Mouse (Mus musculus) adipocyte (in vitro differentiated cells): ENCODE measurements around the gene Nup210l.
A peak's percentile ranks its signal among the peaks of the same experiment; 100 is the strongest.
"Not testable (repeated sequence)": the region's sequence is repeated elsewhere in the genome, so short reads cannot be mapped to it uniquely, and the experiment has no call there.

Experiments
- DNase-seq: peaks from one replicate; pipeline ENCODE4 v3.0.0-alpha.2; 2016; ENCODE audit warnings: low spot score

Nup210l gene

DNA sequence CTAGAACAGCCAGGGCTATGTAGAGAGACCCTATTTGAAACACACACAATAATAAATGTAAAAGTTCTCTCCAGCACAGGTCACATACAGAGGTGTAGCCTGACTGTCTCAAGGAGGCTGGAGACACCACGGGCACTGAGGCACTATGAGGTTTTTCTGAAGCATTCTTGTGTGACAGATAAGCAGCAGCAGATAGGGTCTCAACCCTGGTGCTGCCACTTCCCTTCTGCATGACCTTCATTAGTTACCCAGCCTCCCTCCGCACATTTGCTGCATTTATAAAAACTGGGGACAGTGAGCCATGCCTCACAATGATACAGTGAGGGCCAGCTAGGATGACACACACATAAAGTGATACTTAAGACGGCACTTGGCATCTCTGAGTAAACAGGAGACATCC, 119.0 kb downstream of the Nup210l start:
- no peak for DNase-seq

DNA sequence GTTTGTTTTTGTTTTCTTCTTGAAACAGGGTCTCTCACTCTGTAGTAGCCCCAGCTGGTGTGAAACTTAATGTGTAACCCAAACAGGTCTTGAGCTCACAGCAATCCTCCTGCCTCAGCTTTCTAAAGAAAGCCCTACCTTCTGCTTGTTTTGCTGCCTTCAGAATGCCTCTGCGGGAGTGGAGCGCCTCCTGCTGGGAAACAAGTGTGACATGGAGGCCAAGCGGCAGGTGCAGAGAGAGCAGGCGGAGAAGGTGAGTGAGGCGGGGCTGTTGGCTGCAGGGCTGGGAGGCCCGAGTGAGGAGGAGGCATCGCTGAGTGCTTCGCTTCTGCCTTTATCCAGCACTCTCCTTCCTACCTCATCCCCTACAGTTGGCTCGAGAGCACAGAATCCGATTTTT, 120.4 kb downstream of the Nup210l start:
- DNase-seq, result no peak

- DNase-seq, result no peak
Measured at GRCm38 (mm10) chr3:90231075-90231474, 127.1 kb downstream of the Nup210l start.

GRCm38 (mm10) chr3:90231507-90232333, 127.8 kb downstream of the Nup210l start, which contains the start of gene Jtb:
Gene Jtb (plus strand): TSS chr3:90231597.
- peak; percentile 95 for DNase-seq

- DNase-seq, result no peak
Measured at GRCm38 (mm10) chr3:90241251-90241650, 137.3 kb downstream of the Nup210l start.

DNA sequence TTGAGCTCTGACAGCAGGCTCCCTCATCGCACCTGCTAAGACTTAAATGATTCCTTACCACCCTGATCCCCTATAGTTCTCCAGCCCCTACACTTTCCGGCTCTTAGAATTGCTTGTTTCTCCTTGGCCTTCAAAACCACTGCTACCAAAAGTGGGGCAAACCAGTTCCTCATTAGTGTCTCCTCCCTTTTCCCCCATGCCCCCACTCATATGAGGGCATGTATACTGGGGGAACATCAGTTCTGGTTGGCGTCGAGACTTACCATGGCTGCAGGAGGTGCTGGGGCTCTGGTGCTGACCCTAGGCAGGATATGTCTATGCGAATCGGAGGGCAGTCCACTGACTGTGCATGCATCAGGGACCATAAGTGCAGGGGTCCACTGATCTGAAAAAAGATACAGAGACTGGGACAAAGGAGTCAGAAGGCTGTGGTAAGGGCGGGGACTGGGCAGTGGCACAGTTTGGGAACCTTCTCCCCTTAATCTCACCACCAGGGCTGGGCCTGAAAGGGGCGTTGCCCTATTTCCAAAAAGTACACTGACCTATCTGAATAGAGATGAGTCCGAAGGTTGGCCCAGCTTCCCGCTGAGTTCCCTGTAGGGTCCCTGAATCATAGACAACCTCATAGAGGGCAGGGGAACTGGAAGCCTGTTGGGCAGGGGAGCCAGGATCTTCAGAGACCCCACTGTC, 137.9 kb downstream of the Nup210l start:
- no peak for DNase-seq

DNA sequence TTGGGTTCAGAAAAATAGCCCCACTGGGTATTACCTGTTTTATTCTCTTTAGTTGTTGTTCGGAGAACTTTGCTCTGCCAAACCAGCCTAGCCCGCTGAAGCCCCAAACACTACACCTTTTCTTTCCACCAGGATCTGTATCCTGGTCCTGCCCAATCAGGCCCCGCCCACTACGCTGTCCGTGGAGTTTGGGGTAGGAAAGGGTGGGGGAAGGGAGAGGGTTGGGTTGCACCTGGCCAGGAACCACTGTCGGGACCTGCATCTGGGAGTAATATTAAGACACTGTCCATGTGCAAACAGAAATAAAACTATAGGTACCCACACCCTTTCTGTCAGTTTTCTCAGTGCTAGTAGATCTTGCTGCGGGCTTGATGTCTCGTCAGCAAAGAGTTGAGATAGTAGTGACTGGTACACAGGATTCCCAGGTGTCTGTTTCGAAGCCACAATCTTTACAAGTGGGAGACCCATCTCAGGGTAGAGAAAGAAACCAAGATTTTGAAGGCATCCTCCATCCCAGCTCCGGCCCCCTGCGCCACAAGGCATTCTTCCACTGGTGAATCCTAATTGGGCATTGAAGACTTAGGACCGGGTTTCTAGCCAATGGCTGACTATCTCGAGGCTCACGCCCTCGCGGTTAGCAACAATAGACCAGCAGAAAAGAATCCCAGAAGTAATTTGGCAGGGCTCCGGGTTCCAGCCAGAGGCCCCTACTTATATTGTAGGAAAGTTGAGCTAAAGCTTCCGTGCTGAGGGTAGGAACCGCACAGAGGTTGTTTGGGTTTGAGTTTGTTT, 139.2 kb downstream of the Nup210l start, which contains the start of gene Creb3l4:
Creb3l4 (minus strand) TSS at position 529 of the 792 bp plus-strand sequence.
- no peak for DNase-seq

DNA sequence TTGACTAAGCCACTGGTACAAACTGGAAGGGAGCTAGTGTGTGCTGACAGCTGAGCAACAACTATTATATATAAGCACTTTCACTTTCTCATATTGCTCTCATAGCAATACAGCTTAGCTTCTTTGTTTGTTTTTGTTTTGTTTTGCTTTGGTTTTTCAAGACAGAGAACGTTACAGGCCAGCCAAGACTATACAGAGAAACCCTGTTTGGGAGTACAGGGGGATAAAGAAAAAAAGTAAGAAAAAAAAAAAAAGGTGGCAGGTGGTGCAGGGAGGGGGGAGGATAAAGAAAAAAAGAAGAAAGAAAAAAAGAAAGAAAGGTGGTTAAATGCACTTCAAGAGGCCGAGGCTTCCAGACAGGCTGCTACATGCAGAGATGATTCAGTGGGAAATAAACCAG, 141.5 kb downstream of the Nup210l start:
- peak; percentile 57 for DNase-seq

- DNase-seq, result no peak
Measured at GRCm38 (mm10) chr3:90247630-90247959, 143.7 kb downstream of the Nup210l start.

GRCm38 (mm10) chr3:90247960-90248745, 144.2 kb downstream of the Nup210l start, which contains the start of gene Slc39a1:
Gene Slc39a1 (plus strand): TSS chr3:90248172.
- DNase-seq, result peak; percentile 98

DNA sequence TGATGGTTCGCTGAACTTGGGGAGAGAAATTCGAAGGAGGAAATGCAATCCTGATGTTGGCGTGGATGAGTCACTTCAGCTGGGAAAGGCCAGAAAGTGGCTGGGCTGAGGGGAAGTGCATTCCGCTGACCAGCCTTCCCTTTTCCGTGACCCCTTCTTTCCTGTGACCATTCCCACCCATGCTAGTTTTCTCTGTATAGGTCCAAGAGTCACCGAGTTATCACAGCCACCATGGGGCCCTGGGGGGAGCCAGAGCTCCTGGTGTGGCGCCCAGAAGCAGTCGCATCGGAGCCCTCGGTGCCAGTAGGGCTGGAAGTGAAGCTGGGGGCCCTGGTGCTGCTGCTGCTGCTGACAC, 144.8 kb downstream of the Nup210l start:
- peak; percentile 63 for DNase-seq

DNA sequence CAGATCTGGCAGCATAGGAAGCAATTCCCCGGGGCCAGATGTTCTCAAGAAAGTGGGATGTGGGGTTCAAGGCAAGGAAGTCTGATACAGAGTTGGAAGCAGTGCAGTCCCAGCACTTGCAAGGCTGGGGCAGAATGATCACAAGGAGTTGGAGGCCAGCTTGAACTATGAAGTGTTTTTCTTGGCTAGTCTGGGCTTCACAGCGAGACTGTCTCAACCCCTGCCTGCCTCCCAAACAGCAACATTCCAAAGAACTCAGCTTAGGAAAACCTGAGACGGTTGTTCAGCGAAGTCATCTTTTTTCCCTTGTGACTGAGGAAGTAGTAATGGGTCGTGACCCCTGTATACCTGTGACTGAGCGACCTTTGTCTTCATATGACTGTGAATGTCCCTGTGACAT, 146.9 kb downstream of the Nup210l start:
- DNase-seq, result peak; percentile 82

GRCm38 (mm10) chr3:90251731-90252226, 147.8 kb downstream of the Nup210l start:
- not testable (repeated sequence) for DNase-seq

DNA sequence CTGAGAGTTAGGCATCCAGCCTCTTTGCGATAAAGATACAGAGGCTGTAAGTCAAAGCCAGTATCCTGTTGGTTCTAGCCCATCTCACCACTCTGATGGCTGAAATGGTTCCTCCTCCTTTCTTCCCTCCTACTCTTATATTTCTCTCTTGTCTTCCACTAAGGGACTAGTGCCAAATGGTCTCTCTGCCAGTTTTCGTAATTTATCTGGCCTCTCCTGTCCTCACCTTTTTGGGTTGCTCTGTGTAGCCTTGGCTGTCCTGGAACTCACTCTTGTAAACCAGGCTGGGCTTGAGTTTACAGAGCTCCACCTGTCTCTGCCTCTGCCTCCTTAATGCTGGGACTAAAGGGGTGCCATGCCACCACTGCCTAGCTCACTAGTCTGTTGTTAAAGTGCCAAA, 148.7 kb downstream of the Nup210l start:
- not testable (repeated sequence) for DNase-seq

DNA sequence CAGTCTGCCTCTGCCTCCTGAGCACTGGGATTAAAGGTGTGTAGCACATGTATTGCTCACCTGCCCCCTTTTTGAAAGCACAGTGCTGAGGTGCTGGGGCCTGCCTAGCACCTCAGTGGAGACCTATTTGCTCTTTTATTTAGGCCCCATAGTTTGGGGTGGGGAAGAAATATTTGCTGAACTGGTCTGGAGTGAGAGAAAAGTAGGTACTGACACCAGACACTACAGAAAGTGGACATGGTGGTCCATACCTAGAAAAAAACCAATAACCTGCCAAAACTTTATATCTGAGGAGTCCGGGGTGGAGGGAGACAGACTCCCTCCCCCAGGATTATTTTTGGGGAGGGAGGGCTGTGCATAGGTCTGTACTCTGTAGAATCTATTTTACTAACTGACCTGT, 149.2 kb downstream of the Nup210l start:
- DNase-seq, result not testable (repeated sequence)

- peak; percentile 97 for DNase-seq
Measured at GRCm38 (mm10) chr3:90253653-90254418, 149.9 kb downstream of the Nup210l start, which contains the start of gene Crtc2. Gene Crtc2 (plus strand): TSS chr3:90254163.

GRCm38 (mm10) chr3:90254419-90255193, 150.7 kb downstream of the Nup210l start:
- DNase-seq, result peak; percentile 63

DNA sequence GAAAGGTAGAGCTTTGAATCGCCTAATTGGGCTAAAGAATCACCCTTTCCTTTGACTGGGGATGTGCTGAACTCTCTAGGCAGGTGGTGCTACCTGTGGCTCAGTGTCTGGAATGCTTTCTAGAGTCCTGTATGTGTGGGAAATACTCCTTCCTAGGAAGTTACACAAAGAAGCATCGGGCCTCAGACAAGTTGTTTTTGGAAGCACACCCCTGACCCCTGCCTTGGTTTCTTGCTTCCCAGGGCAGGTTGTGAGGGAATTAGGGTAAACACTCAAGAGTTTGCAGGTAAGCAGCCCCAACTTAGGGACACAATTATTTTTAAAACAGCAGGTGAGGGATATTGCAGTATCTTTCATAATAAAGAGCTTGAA, 151.2 kb downstream of the Nup210l start:
- peak; percentile 44 for DNase-seq

- no peak for DNase-seq
Measured at GRCm38 (mm10) chr3:90255784-90256353, 151.9 kb downstream of the Nup210l start.
